Mouse (Mus musculus) urinary bladder, adult 18-20 months (tissue): ENCODE data around the gene Zc3h7a.
"Not testable (repeated sequence)": the region's sequence is repeated elsewhere in the genome, so short reads cannot be mapped to it uniquely, and the experiment has no call there.

ENCODE experiments used
- DNase-seq, 2 experiments: peaks; one replicate each; pipeline ENCODE4 v3.0.0; 2022; ENCODE audit warnings: low spot score in 2 of 2, mixed read lengths in 2 of 2

The Zc3h7a gene

GRCm38 (mm10) chr16:11176208-11176883, at the start of gene Zc3h7a:
Gene Zc3h7a, minus strand, starts transcription at chr16:11176393.
- peak; percentile 82 to 89 for DNase-seq

GRCm38 (mm10) chr16:11217801-11218200, 41.6 kb upstream of the Zc3h7a start:
- no peak for DNase-seq

GRCm38 (mm10) chr16:11203600-11204390, 27.6 kb upstream of the Zc3h7a start:
- no peak for DNase-seq

- peak; percentile 81 to 89 for DNase-seq
Measured at GRCm38 (mm10) chr16:11202571-11203554, 26.7 kb upstream of the Zc3h7a start, which contains the start of gene Rsl1d1. Gene Rsl1d1, minus strand, starts transcription at chr16:11203331.

GRCm38 (mm10) chr16:11201740-11202394, 25.7 kb upstream of the Zc3h7a start:
- no peak for DNase-seq

GRCm38 (mm10) chr16:11200247-11200646, 24.1 kb upstream of the Zc3h7a start:
- DNase-seq: no peak

GRCm38 (mm10) chr16:11198467-11198866, 22.3 kb upstream of the Zc3h7a start:
- DNase-seq: no peak

GRCm38 (mm10) chr16:11197052-11197451, 20.9 kb upstream of the Zc3h7a start:
- no peak for DNase-seq

- no peak for DNase-seq
Measured at GRCm38 (mm10) chr16:11193231-11193630, 17.0 kb upstream of the Zc3h7a start.

- DNase-seq: no peak
Measured at GRCm38 (mm10) chr16:11190150-11190549, 14.0 kb upstream of the Zc3h7a start.

GRCm38 (mm10) chr16:11177404-11177803, 1.2 kb upstream of the Zc3h7a start:
- DNase-seq: no peak

GRCm38 (mm10) chr16:11176884-11177244, 671 bp upstream of the Zc3h7a start:
- DNase-seq: no peak

GRCm38 (mm10) chr16:11175489-11176207, 545 bp downstream of the Zc3h7a start:
- peak; percentile 56 to 77 for DNase-seq

- DNase-seq: no peak
Measured at GRCm38 (mm10) chr16:11175100-11175488, 1.1 kb downstream of the Zc3h7a start.

- peak; percentile 12 to 26 for DNase-seq
Measured at GRCm38 (mm10) chr16:11174671-11175081, 1.5 kb downstream of the Zc3h7a start.

GRCm38 (mm10) chr16:11171679-11172078, 4.5 kb downstream of the Zc3h7a start:
- no peak for DNase-seq

GRCm38 (mm10) chr16:11166431-11166830, 9.8 kb downstream of the Zc3h7a start:
- no peak for DNase-seq

- DNase-seq: no peak
Measured at GRCm38 (mm10) chr16:11164695-11165255, 11.4 kb downstream of the Zc3h7a start.

GRCm38 (mm10) chr16:11157721-11158120, 18.5 kb downstream of the Zc3h7a start:
- not testable (repeated sequence) for DNase-seq

- DNase-seq: no peak
Measured at GRCm38 (mm10) chr16:11154500-11154899, 21.7 kb downstream of the Zc3h7a start.
